Mouse (Mus musculus) neural tube, embryonic 11.5 days (tissue): ENCODE data around the gene Cnga2. TPM values are rescaled to one million over a fixed set of nuclear protein-coding genes. Genes with fewer than 3 reads are reported as not detected.

ENCODE experiments used
- ATAC-seq: fragments of 200-750 bp; cut with Nextera tagmentation; 2 replicates; pipeline ENCODE4 v1.8.0; 2017; ENCODE audit warnings: moderate number of reproducible peaks, mild to moderate bottlenecking, moderate TSS enrichment, moderate library complexity; ENCODE audit not compliant: insufficient read depth, low FRiP score, low TSS enrichment
- DNase-seq: peaks from one replicate; pipeline ENCODE4 v3.0.0-alpha.2; 2015; ENCODE audit warnings: low spot score
- H3K27ac ChIP-seq: fragments of 300-500 bp; sonication (generic); 2 replicates; pipeline ENCODE4 v1.5.1; 2014; ENCODE audit warnings: low read depth, mild to moderate bottlenecking, low read length
- H3K27me3 ChIP-seq: fragments of 300-500 bp; sonication (generic); 2 replicates; pipeline ENCODE4 v1.6.1; 2014; ENCODE audit warnings: mild to moderate bottlenecking, low read length, mixed read lengths; ENCODE audit not compliant: control insufficient read depth, insufficient read depth
- H3K36me3 ChIP-seq: fragments of 300-500 bp; sonication (generic); 2 replicates; pipeline ENCODE4 v1.6.1; 2014; ENCODE audit warnings: mild to moderate bottlenecking, low read length, moderate library complexity, mixed read lengths; ENCODE audit not compliant: control insufficient read depth, insufficient read depth
- H3K4me1 ChIP-seq: fragments of 300-500 bp; sonication (generic); 2 replicates; pipeline ENCODE4 v1.6.1; 2014; ENCODE audit warnings: low read length, mixed read lengths; ENCODE audit not compliant: control insufficient read depth, insufficient read depth
- H3K4me2 ChIP-seq: fragments of 300-500 bp; sonication (generic); 2 replicates; pipeline ENCODE4 v1.6.1; 2014; ENCODE audit warnings: low read depth, mild to moderate bottlenecking, moderate library complexity
- H3K4me3 ChIP-seq: fragments of 300-500 bp; sonication (generic); 2 replicates; pipeline ENCODE4 v1.5.1; 2014; ENCODE audit warnings: low read depth, low read length
- H3K9ac ChIP-seq: fragments of 300-500 bp; sonication (generic); 2 replicates; pipeline ENCODE4 v1.6.1; 2014; ENCODE audit warnings: mild to moderate bottlenecking, low read length
- H3K9me3 ChIP-seq: fragments of 300-500 bp; sonication (generic); 2 replicates; pipeline ENCODE4 v1.6.1; 2016; ENCODE audit warnings: low read length; ENCODE audit not compliant: control insufficient read depth
- WGBS: fragments of 180-500 bp; shearing (Covaris S2); extraction: QIAGEN DNeasy Blood & Tissue Kit; methylation state at CpG from one replicate; pipeline ENCODE4 v1.1.7; 2014; 5-methylcytosine and 5-hydroxymethylcytosine counted together
- polyA plus RNA-seq: library from polyadenylated mRNA; unstranded; fragments of >200 nt; fragmentation: Nextera tagmentation; extraction: Ambion mirVana; gene quantifications from 2 replicates; pipeline ENCODE4 v1.2.1, GENCODE M21; 2014

Gene Cnga2
- polyA plus RNA-seq, 1 experiment from 2014 or later, result 0.09 TPM

- Histone ChIP-seq H3K36me3 (no peaks in the 10 kb centered on the region), H3K27me3 (no peaks in the 10 kb centered on the region), H3K4me2 (no peak overlapping the region), H3K4me1 (no peaks in the 10 kb centered on the region), H3K27ac (no peak overlapping the region), H3K4me3 (no peak overlapping the region), H3K9me3 (no peaks in the 10 kb centered on the region), H3K9ac (no peak overlapping the region)
- DNase-seq (peak; percentile 48), ATAC-seq (no peak)
- WGBS, result 33% methylated on average over 3 of the region's 3 CpGs
Measured at GRCm38 (mm10) chrX:72012804-72013203, 21.2 kb downstream of the Cnga2 start.

DNA sequence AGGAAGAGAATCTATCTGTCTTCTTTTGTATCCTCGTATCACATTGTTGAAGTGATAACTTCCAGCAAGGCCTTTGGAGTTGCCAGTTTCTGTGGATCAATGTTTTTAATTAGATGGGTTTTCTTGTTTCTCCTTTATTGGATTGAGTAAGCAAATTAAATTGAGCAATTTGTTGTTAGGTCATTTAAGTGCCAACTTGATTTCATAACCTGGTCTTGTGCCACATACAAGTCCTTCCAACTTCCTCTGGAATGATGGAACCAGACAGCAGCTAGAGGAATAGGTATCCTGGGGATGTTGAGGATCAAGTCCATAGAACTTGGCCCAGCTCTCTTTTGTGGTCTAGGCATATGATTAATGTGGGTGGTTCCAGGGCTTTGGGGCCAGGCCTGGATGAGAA lies 30.6 kb downstream of the Cnga2 start:
- Histone ChIP-seq H3K36me3 (no peaks in the 10 kb centered on the region), H3K4me2 (no peak overlapping the region), H3K9me3 (no peaks in the 10 kb centered on the region), H3K27me3 (no peaks in the 10 kb centered on the region), H3K4me3 (no peak overlapping the region), H3K9ac (no peak overlapping the region), H3K27ac (no peak overlapping the region), H3K4me1 (no peaks in the 10 kb centered on the region)
- 80% methylated on average over 1 of the region's 1 CpGs for WGBS
- no peak for ATAC-seq
- no peak for DNase-seq

DNA sequence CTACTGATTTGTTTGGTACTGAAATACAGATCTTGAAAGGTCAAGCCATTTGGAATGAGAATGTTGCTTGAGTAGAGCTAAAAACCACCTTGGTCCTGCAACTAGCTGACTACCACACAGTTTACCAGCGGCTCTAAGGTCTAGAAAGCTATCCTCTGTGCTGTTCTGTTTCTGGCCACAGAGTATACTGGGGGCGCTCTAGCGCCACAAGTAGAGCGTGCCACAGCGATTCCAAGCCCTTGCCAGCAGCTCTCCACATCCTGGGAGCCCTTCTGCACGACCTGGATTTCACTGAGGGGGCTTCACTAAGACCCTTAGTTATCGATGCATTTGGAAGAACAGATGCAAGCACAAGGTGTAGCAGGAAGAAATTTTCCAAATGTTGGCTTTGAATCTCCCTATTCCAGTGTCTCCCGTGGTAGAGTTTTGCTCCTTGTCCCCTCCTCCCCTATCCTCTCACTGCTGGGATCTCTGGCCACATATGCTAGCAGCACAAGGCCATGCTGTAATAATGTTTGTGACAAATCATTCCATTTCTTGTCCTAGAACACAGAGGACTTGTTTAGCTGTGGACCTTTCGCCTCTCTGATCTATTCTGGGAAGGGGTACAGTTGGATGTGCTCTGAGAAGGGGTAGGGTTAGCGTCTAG lies 31.2 kb downstream of the Cnga2 start:
- 46% methylated on average over 10 of the region's 10 CpGs for WGBS
- ATAC-seq, result no peak
- no peaks in the 10 kb centered on the region for H3K36me3 ChIP-seq

DNA sequence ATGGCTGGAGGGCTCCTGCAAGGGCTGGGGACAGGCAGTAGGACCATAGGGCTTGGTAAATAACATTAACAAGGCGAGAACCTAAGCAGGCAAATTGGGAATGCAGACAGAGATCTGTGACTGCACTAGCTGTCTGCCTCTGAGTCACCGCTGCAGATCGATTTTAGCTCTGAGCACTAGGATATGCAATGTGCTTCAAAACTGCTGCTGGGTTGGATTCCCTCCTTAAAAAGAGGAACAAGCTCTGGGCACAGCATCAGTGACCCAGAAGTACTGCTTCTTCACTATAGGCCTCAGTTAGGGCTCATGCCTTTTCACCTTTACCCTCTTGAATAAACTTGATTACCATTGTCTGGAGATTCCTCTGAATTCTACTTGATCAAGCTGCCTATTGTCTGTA lies 31.9 kb downstream of the Cnga2 start:
- ATAC-seq (no peak), DNase-seq (no peak)
- no peak overlapping the region for H3K9ac ChIP-seq
- no peak overlapping the region for H3K4me3 ChIP-seq
- H3K27ac ChIP-seq, result no peak overlapping the region
- no peaks in the 10 kb centered on the region for H3K9me3 ChIP-seq
- H3K4me2 ChIP-seq, result no peak overlapping the region
- no peaks in the 10 kb centered on the region for H3K4me1 ChIP-seq
- 83% methylated on average over 3 of the region's 3 CpGs for WGBS
- no peaks in the 10 kb centered on the region for H3K36me3 ChIP-seq
- H3K27me3 ChIP-seq, result no peaks in the 10 kb centered on the region

More for the DNA sequence above, 31.2 kb downstream of the Cnga2 start:
- Histone ChIP-seq H3K27ac (no peak overlapping the region), H3K4me1 (no peaks in the 10 kb centered on the region), H3K9ac (no peak overlapping the region), H3K27me3 (no peaks in the 10 kb centered on the region), H3K9me3 (no peaks in the 10 kb centered on the region), H3K4me3 (no peak overlapping the region), H3K4me2 (no peak overlapping the region)
- peak; percentile 56 for DNase-seq

DNA sequence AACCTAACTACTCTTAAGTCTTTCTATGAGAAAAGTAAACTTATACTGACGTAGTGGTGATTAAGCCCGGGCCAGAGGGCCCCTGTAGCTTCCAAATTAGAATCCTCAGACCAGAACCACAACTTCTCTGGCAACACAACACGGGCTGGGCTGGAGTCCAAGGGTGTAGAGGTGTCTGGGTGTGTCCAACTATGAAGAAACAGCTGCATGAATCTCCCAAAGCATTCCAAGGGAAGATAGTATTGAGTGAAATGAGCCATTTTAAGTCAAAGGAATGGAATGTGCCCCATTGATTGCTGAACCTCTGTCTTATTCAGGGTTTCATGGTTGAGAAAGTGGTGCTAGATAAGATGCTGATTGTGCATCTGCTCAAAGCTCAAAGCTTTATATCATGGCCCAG lies 52.4 kb downstream of the Cnga2 start:
- DNase-seq (no peak), ATAC-seq (no peak)
- no peaks in the 10 kb centered on the region for H3K36me3 ChIP-seq
- no peak overlapping the region for H3K27ac ChIP-seq
- H3K9ac ChIP-seq, result no peak overlapping the region
- WGBS, result 71% methylated on average over 3 of the region's 3 CpGs
- H3K4me1 ChIP-seq, result no peaks in the 10 kb centered on the region
- H3K27me3 ChIP-seq, result no peaks in the 10 kb centered on the region
- no peak overlapping the region for H3K4me2 ChIP-seq
- H3K4me3 ChIP-seq, result no peak overlapping the region
- H3K9me3 ChIP-seq, result no peaks in the 10 kb centered on the region

- H3K4me2 ChIP-seq, result no peak overlapping the region
- DNase-seq, result no peak
- H3K4me3 ChIP-seq, result no peak overlapping the region
- no peaks in the 10 kb centered on the region for H3K36me3 ChIP-seq
- ATAC-seq, result no peak
- H3K9ac ChIP-seq, result no peak overlapping the region
- no peaks in the 10 kb centered on the region for H3K4me1 ChIP-seq
- no peaks in the 10 kb centered on the region for H3K27me3 ChIP-seq
- WGBS, result 88% methylated on average over 2 of the region's 2 CpGs
- no peak overlapping the region for H3K27ac ChIP-seq
- H3K9me3 ChIP-seq, result no peaks in the 10 kb centered on the region
Measured at GRCm38 (mm10) chrX:72047918-72048317, 56.3 kb downstream of the Cnga2 start.

Other genes with a start within 250 kb of the Cnga2 start
- gene Vma21, start 175.9 kb upstream of the Cnga2 start, polyA plus RNA-seq, result 32.0 and 36.2 TPM in 2 replicates
- 0.21 and 0.37 TPM in 2 replicates for gene Gm1141, start 70.8 kb upstream of the Cnga2 start, polyA plus RNA-seq
- gene Prrg3, start 29.2 kb upstream of the Cnga2 start, polyA plus RNA-seq, result 7.8 and 8.6 TPM in 2 replicates
- gene Fate1, start 18.9 kb upstream of the Cnga2 start, polyA plus RNA-seq, result not detected in 2 replicates
- gene Magea4, start 230.2 kb downstream of the Cnga2 start, polyA plus RNA-seq, result not detected in 2 replicates